Mouse (Mus musculus): ENCODE data around the gene Etv6. TPM values are rescaled to one million over a fixed set of nuclear protein-coding genes. Genes with fewer than 3 reads are reported as not detected.

The Etv6 gene
- total RNA-seq, 2 experiments from 2014 or later: 7.8 to 8.3 TPM

DNA sequence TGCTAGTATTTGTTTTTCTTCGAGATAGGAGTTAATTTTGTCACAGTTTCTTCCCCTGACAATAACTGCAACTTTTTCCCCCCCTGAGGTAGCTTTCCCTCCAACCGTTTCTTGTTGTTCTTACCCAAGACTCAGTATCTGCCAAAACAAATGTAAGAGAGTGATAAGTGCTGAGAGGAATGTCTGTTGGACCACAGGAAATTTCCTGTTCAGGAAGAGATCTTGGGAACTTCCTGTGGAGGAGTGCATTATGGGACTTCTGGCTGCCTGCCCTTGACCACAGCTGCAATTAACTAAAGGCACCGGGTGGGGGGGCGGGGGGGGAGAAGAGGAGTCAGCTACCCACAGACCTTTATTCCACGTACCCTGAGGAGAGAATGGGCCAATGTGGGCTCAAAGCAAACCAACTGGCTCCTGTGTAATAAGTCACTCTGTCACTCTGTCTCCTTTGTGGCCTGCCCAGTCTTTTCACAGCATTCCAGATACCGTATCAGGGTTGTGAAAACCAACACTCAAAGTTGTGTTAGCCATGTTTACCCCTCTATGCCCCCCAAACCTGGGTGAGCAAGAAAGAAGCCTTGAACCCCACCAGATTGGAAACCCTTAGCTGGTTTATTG, 150.9 kb downstream of the Etv6 start:
- DNase-seq: peak; percentile 56
- intact Hi-C loops (cut with DNase I; ENCODE audit: low total_unique reads): no loop called here

DNA sequence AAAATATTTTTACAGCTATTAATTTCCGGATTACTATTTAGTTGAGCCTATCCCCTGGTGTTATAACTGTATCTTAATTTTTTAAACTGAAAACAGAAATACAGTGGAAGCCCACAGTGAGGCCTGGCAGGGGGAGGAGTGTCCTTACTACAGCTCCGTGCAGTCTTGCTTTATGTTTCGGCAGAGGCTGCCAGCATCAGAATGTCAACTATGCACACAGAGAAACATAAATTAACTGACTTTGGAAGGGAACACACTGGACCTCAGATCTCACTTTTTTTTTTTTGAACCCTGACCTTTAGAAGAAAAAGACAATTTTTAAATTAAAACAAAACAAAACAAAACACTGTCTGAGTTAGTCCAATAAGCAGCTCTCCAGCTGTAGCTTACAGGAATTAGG, 153.2 kb downstream of the Etv6 start:
- no peak for DNase-seq
- intact Hi-C loops (cut with DNase I; ENCODE audit: low total_unique reads): no loop called here

DNA sequence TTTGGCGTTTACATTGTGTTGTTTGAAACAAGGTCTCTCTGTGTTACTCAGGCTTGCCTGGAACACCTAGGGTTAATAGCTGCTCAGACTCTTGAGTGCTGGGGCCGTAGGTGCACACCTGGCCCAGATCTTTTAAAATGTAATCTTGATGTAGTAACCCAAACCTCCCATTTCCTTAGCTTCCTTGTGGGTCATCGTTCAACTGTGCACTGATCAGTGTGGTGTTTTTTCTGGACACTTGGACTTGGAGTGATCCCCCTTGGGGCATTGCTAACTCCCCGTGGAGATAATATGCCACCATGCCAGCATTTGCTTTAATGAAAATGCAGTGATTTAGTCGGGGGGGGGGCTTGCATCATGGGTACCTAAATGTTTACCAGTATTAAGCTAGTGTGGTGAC, 153.7 kb downstream of the Etv6 start:
- no peak for DNase-seq
- intact Hi-C loops (cut with DNase I; ENCODE audit: low total_unique reads): no loop called here

DNA sequence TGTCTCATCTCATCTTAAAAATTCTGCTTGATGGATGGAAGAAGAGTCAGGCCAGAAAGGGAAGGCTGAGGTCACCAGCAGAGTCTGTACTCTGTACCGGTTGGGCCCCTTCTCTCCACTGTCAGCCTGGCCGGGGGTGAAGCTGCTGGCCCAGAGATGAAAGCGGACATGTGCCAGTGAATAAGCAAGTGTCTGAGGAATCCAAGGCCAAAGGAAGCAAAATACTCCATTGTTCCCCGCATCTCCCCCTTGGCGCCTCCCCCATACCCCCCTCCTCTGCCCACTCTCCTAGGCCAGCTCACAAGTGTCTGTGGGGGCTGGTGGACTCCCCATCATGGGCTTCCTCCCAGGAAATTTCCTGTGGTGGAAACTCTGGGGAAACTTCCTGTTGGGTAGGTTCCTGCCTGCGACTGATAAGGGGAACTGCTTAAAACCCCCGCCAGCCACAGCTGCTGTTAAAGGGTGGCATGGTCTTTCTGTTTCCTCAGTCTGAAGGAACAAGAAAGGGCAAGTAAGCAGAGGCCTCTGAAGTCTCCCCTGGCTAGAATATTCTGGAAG, 154.2 kb downstream of the Etv6 start:
- DNase-seq: no peak
- intact Hi-C loops (cut with DNase I; ENCODE audit: low total_unique reads): no loop called here

DNA sequence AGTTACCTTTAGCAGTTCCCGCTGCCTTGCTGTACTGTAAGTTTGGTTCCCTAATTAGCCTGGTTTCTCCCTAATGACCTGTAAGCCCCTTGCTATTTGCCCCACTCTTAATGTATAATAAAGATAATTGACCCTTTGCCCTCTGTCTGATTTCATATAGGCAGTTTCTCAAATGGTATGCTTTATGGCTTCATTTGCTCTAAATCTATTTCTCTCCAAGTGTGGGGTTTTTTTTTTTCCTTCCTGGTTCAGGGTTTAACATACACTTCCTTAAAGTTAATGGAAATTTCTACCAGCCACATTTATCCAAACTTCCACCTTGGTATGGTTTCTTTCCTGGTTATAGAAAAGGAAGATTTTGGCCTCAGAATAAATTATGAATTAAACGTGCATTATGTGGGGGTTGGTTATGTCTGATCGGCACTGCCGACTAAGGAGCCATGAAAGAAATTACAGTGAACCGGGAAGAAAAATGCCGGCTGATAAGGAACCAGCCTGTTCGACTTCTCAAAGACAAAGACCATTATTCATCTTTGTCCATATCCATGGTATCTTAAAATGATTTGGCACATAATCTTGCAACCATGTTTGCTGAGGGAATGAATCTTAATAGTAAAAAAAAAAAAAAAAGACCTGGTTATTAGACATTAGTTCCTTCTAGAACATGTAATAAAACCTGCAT, 155.2 kb downstream of the Etv6 start:
- DNase-seq: no peak
- intact Hi-C loops (cut with DNase I; ENCODE audit: low total_unique reads): no loop called here

DNA sequence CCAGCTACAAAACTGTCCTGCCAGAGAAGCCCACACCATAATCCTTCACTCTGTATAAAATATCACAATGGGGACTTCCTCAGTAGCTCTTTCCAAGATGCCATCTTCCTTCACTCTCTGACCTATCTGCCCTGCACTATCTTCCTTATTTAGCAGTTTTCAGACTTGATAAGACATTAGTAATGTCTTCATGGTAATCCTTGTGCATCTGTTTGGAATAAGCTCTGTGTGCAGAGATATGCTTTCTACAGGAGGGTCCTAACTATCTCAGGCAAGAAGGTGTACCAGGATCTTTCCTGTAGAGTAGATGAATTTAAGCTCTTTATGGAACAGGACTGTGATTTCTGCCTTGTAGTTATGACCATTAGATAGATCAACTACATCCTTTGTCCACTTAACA, 157.2 kb downstream of the Etv6 start:
- intact Hi-C loops (cut with DNase I; ENCODE audit: low total_unique reads): no loop called here
- DNase-seq: no peak

DNA sequence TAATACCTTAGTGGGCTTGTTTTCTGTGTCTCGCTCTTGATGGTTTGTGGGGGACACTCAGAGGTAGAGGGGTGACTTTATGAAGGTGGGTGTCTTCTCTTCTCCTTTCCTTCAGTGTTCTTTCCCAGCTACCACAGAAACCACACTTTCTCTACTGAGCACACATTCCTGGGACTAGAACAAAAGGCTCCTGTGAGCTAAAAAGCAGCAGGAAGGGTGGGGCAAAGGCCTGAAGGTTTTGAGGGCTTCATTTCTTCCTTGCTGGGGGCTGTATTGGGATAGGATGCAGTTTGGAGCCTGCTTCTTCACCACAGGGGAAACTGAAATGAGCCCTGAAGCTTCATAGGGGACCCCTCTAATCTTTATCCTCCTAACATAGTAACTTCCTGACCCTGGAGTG, 164.4 kb downstream of the Etv6 start:
- intact Hi-C loops (cut with DNase I; ENCODE audit: low total_unique reads): no loop called here
- DNase-seq: no peak

DNA sequence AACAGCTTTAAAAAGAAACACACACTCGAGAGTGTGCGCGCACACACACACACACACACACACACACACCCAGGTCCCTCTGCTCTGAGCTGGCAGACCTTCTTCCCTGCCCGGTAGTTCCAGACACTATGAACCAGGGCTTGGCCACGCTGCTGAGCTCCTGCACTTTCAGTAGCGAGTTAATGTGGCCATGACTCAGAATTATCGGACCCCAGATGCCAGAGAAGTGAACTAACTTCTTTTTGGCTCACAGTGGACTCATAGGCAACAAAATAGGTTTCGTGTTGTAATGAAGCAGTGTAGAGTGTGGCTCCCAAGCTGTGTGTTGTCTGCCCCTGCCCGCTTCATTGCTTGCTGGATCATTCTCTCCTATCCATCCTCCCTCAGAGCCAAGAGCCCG, 165.1 kb downstream of the Etv6 start:
- DNase-seq: peak; percentile 24
- intact Hi-C loops (cut with DNase I; ENCODE audit: low total_unique reads): no loop called here

DNA sequence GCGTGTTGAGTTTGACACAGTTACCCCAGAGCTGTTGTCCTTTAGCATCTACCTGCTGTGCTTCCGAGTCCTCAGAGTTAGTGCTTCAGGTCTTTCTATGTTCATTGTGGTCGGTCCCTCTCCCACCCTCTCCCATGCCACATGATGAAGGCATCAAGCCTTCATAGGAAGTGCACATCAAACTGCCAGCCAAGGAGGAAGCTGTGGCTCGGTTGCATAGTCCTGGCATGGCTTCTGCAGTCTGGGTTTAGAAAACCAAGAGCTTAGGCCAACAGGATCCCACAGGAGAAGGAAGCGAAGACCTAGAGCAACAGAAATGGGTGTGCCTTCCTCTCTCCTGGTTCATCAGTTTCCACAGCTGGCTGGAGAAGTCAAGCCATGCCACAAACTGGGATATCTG, 166.7 kb downstream of the Etv6 start:
- DNase-seq: no peak
- intact Hi-C loops (cut with DNase I; ENCODE audit: low total_unique reads): no loop called here

DNA sequence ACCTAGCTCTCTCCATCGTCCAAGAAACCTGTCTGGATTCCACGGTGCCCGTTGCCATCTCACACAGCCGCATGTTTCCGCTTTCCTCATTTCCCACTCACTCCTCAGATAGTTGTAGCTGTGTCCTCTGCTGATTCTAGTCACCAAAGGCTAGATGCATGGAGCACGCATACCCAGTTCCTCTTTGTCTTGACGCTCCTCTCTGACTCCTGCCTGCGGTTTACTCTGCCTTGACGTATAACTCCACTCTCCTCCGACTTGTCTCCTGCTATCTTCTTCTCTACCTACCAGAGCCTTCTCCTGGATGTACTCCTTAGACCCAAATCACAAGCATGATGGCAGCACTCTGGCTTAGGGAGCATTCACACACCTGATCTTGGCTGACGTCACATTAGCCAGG, 169.7 kb downstream of the Etv6 start:
- no peak for DNase-seq
- intact Hi-C loops (cut with DNase I; ENCODE audit: low total_unique reads): no loop called here

DNA sequence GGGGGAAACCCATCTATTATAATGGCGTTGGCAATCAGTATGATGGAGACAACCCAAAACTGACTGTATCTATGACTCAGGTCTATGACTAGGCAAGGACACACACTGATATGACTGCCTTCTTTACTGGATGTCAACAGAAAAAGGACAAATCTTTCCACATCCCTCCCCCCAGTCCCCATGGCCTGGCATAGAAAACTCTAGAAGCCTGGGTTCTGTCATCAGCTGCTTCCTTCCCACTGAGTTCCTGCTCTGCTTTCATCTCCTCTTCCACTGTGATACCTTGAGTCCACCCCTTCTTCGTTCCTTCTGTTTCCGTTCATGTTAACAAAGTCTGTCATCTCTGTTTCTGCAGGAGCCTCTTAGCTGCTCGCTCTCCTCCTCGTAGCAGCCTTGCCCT, 170.2 kb downstream of the Etv6 start:
- no peak for DNase-seq
- intact Hi-C loops (cut with DNase I; ENCODE audit: low total_unique reads): no loop called here

DNA sequence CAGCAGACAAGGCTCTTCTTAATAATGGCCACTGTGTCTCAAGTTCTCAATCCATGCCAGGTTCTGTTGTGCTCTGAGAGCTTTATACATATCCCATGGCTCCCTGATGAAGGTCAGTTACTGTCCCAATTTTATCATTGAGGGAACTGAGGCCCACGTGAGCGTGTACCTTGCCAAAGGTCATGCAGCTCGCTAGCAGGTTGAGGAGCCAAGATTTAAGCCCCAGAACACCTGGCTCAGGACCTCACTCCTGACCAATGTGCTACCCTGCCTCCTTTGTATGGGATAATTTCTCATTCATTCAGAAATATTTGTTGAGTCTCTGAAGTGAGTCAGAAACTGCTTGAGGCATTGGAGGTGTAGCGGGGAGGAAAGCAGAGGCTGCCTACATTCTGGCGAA, 170.8 kb downstream of the Etv6 start:
- no peak for DNase-seq
- intact Hi-C loops (cut with DNase I; ENCODE audit: low total_unique reads): no loop called here

DNA sequence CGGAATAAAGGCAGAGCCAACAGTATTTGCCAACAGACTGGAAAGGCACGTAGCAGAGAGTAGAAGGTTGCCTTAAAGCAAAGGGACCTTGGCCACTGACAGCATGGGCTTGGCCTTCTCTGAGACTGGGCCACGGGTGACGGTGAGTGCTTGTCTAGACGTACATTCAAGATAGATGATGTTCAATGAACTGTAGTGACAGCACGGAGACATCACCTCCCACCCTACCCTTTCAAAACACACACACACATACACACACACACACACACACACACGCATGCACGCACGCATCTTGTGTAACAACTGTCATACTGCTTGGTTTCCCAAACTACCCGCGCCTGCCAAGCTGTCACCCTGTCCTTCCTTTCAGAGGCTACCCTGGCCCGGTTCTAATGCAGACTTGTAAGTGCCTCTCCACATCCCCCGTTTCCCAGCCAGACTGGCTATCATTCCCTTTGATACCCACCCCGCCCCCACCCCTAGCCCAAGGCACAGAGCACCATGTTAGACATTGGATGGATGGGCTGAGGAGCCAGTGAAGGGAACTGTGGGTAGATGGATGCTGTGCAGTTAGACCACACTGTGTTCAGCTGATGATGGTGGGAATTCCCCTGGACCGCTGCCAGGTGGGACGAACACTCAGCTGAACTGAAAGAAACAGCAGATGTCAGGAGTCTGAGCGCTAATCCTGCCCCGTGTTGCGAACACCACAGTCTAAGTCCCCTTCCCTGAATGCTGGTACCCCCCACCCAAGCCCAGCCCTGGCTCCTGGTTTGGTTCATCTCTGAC, 172.1 kb downstream of the Etv6 start:
- DNase-seq: peak; percentile 71
- intact Hi-C loops (cut with DNase I; ENCODE audit: low total_unique reads): no loop called here

DNA sequence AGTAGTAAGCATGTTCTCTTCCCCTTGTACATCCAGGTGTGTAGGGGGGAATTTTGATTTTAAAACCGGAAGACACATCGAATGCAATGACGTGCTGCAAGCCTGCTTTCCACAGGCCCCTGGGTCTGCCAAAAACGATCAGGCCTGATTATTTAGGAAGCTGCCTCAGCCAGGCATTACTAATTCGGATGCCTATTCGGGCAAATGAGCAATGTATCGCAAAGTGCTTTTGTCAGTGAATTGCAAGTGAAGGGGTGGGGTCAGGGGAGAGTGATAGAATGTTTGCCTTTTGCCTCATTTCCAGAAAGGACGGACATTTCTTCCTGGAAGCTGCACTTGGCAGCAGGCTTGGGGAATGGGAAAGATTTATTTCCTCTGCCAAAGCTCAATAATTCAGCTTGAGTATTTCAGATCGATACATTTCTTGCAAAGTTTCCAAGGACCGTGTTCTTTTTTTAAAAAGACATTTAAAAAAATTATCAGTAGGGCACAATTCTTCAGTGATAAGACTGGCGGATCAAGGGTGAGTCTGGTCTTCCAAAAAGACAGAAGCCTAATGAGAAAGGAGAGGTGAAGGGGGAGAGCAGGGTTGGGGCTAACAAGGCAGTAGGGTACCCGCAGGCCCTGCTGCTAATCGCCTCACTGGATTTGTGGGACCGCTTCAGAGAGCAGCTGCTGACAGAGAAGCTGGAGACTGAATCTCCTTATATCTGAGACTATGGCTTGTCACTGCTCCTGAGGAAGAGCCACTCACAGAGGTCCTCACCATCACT, 172.9 kb downstream of the Etv6 start:
- DNase-seq: no peak
- intact Hi-C loops (cut with DNase I; ENCODE audit: low total_unique reads): no loop called here

DNA sequence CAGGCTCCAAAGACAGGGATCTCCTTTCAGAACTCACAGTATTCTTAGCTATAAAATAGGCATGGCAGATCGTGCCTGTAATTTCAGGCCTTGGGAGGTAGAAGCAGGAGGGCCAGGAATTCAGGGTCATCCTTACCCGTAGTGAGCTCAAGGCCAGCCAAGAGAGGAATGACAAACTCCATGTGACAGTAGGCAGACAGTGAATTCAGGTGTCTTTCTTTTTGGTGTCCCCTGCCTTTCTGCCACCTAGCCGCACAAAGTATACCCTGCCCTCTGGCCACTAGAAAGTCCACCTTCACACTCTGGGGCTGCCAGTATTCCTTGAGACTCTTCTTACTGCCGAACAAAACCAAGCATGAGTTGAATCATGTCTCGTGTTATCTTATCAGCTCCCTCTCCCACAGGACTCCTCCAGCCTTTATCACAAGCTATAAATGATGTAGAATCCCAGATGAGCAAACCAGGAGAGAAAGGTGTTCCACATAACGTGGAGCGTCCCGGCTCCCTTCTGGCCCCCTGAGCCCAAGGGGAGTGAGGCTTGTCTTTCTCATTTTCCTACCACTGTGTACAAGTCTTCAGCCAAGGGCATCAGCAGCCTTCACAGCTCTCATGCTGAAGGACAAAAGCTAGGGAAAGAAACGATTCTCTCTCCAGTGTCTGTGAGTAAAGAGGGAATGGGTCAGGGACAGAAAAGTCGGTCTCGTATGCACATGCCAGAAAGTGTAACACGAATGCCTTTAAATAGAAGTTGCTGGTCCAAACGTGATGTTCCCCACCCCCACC, 175.4 kb downstream of the Etv6 start:
- intact Hi-C loops (cut with DNase I; ENCODE audit: low total_unique reads): no loop called here
- DNase-seq: no peak

DNA sequence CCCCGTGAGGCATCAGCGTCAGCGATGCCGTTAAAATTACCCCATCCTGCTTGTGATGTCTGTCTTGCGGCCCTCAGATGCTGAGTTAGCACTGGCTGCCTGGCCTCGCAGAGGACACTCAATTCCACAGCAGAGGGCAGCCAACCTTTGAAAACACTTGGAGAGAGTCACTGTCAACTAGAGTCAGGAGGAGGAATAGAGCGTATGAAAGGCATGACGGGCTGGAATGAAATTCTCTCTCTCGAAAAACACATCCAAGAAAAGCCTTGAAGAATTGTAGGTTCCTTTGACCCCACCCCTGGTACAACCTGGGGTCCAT, 175.9 kb downstream of the Etv6 start:
- DNase-seq: no peak
- intact Hi-C loops (cut with DNase I; ENCODE audit: low total_unique reads): no loop called here

DNA sequence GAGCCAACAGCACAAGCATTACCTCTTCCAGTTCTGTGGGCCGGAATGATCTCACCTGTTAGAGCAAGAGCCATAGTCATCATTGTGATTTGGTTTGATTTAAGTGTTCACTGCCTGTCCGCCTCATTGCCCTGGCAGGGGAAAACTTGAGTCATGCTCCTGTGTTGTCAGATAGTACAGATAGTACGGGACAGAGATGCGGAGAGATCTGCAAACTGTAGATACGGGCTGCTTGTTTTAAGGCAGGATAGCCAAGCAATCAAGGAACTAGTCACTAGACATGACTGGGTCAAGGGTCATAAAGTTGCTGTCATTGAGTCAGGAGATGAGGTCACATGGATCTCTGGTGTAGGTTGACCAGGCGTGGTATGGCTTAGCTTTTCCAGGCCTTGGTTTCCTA, 182.2 kb downstream of the Etv6 start:
- intact Hi-C loops (cut with DNase I; ENCODE audit: low total_unique reads): no loop called here
- DNase-seq: no peak

DNA sequence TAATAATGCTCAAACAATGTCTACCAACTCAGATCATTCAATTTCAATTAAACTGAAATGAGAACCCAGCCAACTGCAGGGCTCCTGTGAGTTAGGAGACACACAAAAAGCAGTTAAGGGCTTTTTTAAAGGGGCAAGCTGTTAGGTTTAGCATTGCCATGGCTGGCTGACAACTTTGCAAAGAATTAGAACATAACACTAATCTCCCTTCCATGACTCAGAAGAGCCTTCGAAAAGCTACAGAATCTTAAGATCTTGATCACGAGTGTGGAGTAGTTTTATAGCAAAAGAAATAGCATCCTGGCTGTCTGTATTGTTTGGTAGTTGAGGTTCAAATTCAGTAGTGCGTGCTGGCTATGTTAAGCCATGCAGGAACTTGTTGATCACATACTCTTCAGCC, 182.9 kb downstream of the Etv6 start:
- intact Hi-C loops (cut with DNase I; ENCODE audit: low total_unique reads): no loop called here
- no peak for DNase-seq

DNA sequence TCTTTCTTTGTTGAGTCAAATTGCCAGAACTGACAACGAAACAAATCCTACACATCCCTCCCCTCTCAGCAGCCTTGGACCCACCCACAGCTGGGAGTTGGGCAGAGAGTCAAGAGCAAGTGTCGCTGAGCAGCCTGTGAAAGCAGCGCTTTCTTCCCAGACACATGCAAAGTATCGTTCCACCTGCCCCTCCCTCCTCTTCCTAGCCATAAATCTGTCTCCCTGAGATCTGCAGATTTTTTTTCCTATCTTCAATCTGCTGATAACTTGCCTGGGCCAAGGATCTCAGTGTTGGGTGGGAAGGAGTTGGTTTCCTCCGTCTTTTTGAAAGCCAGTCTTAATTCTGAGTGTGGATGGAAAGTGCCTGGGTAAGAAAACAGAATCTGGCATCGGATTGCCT, 183.9 kb downstream of the Etv6 start:
- no peak for DNase-seq
- intact Hi-C loops (cut with DNase I; ENCODE audit: low total_unique reads): no loop called here
